Mouse (Mus musculus) limb, embryonic 14.5 days (tissue): ENCODE results near the gene Ferd3l. TPM values are rescaled to one million over a fixed set of nuclear protein-coding genes. Genes with fewer than 3 reads are reported as not detected.

ENCODE experiments used
- ATAC-seq: fragments of 200-750 bp; cut with Nextera tagmentation; 2 replicates; pipeline ENCODE4 v1.8.0; 2017; ENCODE audit warnings: low read depth, moderate number of reproducible peaks, moderate TSS enrichment; ENCODE audit not compliant: low FRiP score
- DNase-seq: peaks from one replicate; pipeline ENCODE4 v3.0.0-alpha.2; 2015; ENCODE audit warnings: low spot score
- H3K27ac ChIP-seq: fragments of 300-500 bp; sonication (generic); replicated peaks from 2 replicates; pipeline ENCODE4 v1.5.1; 2014; ENCODE audit warnings: low read depth, mild to moderate bottlenecking, low read length, moderate library complexity, mixed read lengths
- H3K27me3 ChIP-seq: fragments of 300-500 bp; sonication (generic); 2 replicates; pipeline ENCODE4 v1.6.1; 2014; ENCODE audit warnings: low read length, mixed read lengths; ENCODE audit not compliant: control insufficient read depth, insufficient read depth
- H3K36me3 ChIP-seq: fragments of 300-500 bp; sonication (generic); 2 replicates; pipeline ENCODE4 v1.6.1; 2014; ENCODE audit warnings: mild to moderate bottlenecking, low read length, moderate library complexity, mixed read lengths; ENCODE audit not compliant: control insufficient read depth, insufficient read depth
- H3K4me1 ChIP-seq: fragments of 300-500 bp; sonication (generic); 2 replicates; pipeline ENCODE4 v1.6.1; 2014; ENCODE audit warnings: antibody characterized with exemption, low read length, mixed read lengths; ENCODE audit not compliant: control insufficient read depth, insufficient read depth
- H3K4me2 ChIP-seq: fragments of 300-500 bp; sonication (generic); replicated peaks from 2 replicates; pipeline ENCODE4 v1.6.1; 2014; ENCODE audit warnings: low read depth, mild to moderate bottlenecking, low read length, moderate library complexity; ENCODE audit not compliant: severe bottlenecking
- H3K4me3 ChIP-seq: fragments of 300-500 bp; sonication (generic); replicated peaks from 2 replicates; pipeline ENCODE4 v1.5.1; 2014; ENCODE audit warnings: low read length
- H3K9ac ChIP-seq: fragments of 300-500 bp; sonication (generic); 2 replicates; pipeline ENCODE4 v1.6.1; 2014; ENCODE audit warnings: mild to moderate bottlenecking, low read depth, low read length, moderate library complexity; ENCODE audit not compliant: severe bottlenecking
- H3K9me3 ChIP-seq: fragments of 300-500 bp; sonication (generic); 2 replicates; pipeline ENCODE4 v1.6.1; 2016; ENCODE audit warnings: low read length; ENCODE audit not compliant: control insufficient read depth
- POLR2A ChIP-seq: fragments of 200-500 bp; IDR thresholded peaks from 2 replicates; pipeline ENCODE4 v1.8.0; 2012; ENCODE audit warnings: inconsistent platforms, mild to moderate bottlenecking, moderate library complexity, borderline replicate concordance; ENCODE audit not compliant: insufficient read depth, insufficient read length; ENCODE audit errors: extremely low read depth
- WGBS: fragments of 180-500 bp; shearing (Covaris S2); extraction: QIAGEN DNeasy Blood & Tissue Kit; methylation state at CpG from one replicate; pipeline ENCODE4 v1.1.7; 2014; 5-methylcytosine and 5-hydroxymethylcytosine counted together
- polyA plus RNA-seq, 2 experiments: library from polyadenylated mRNA; depleted of rRNA in 1 of 2; stranded (reverse) in 1 of 2; unstranded in 1 of 2; fragments of >200 nt; fragmentation: Nextera tagmentation in 1 of 2; extraction: Ambion mirVana in 1 of 2; gene quantifications; 2 replicates each; pipeline versions ENCODE4 v1.2.1 to v1.2.3; 2012 to 2014

Ferd3l gene
- polyA plus RNA-seq, 2 experiments: not detected

GRCm38 (mm10) chr12:33961013-33961412, 32.8 kb downstream of the Ferd3l start:
- ATAC-seq (no peak), DNase-seq (no peak)
- no peak for TF ChIP-seq POLR2A
- 14% methylated on average over 5 of the region's 5 CpGs for WGBS
- Histone ChIP-seq H3K9ac (peak overlapping the region; percentile 68), H3K27ac (peak overlapping the region; percentile 90), H3K27me3 (no peaks in the 10 kb centered on the region; the same call in 1 of the 2 replicates), H3K4me2 (peak overlapping the region; percentile 54), H3K9me3 (no peaks in the 10 kb centered on the region), H3K4me3 (peak overlapping the region; percentile 93), H3K36me3 (peaks cover 21% of the 10 kb centered on the region), H3K4me1 (peaks cover 9% of the 10 kb centered on the region; the same call in 1 of the 2 replicates)

DNA sequence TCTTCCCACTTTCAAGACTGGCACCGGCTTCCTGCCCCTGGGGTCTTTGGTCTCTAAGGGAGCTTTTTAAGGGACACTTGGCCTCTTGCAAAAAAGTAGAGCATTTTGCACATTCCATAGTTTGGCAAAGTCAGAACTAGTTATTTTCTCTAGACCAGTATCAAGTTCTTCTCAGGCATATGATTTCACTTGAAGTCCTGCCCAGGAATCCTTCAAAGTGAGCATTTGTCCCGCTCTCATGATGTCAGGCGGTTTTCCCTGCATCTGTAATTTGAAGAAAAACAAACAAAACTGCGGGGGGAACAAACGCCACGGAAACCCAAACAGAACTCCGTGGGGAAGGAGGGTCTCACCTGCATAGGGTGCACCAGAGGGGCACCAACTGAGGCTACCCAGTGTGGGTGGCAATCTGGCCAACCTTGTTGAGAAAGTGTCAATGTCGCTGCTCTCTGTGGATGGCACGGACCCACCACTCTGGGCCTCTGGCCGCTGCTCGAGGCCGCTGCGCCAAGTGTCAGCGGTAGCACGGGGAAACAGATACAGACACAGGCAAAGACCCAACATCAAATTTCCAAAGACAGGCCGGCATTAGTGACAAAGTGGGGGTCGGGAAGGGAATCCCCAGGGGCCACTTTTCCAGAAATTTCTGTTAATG, 34.0 kb downstream of the Ferd3l start:
- no peak for DNase-seq

DNA sequence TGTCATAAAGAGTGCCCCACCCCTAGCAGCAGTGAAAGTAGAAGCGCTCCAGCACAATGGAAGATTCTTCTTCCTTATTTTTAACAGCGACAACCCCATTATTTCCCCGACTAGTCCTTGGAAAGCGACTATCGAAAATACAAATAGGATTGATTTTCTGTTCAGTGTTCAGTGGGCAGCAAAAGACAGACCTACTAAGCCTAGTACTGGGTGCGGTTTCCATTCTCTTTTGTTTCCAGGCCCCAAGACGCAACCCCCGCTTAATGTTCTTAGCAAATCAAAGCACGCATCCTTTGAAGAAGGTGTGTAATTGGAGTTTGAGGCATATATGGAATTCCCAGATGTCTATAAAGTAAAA, 34.5 kb downstream of the Ferd3l start:
- H3K27me3 ChIP-seq: no peaks in the 10 kb centered on the region; the same call in 1 of the 2 replicates
- peaks cover 21% of the 10 kb centered on the region for H3K4me1 ChIP-seq
- no peak for TF ChIP-seq POLR2A
- DNase-seq (no peak), ATAC-seq (no peak)
- 7% methylated on average over 9 of the region's 9 CpGs for WGBS
- H3K4me3 ChIP-seq: peak overlapping the region; percentile 93
- H3K27ac ChIP-seq: peak overlapping the region; percentile 90
- H3K9me3 ChIP-seq: no peaks in the 10 kb centered on the region
- peaks cover 21% of the 10 kb centered on the region for H3K36me3 ChIP-seq
- H3K9ac ChIP-seq: peak overlapping the region; percentile 68
- H3K4me2 ChIP-seq: peak overlapping the region; percentile 54

More for the DNA sequence above, 34.0 kb downstream of the Ferd3l start:
- 3% methylated on average over 17 of the region's 17 CpGs for WGBS
- peak overlapping the region; percentile 68 for H3K9ac ChIP-seq
- ATAC-seq: no peak
- no peaks in the 10 kb centered on the region for H3K9me3 ChIP-seq
- H3K4me3 ChIP-seq: peak overlapping the region; percentile 93
- H3K27ac ChIP-seq: peak overlapping the region; percentile 90
- H3K36me3 ChIP-seq: peaks cover 21% of the 10 kb centered on the region
- no peaks in the 10 kb centered on the region; the same call in 1 of the 2 replicates for H3K27me3 ChIP-seq
- H3K4me1 ChIP-seq: peaks cover 17% of the 10 kb centered on the region
- H3K4me2 ChIP-seq: peak overlapping the region; percentile 54
- no peak for TF ChIP-seq POLR2A

- DNase-seq (no peak), ATAC-seq (no peak; the same call in 1 of the 2 replicates)
- 7% methylated on average over 15 of the region's 15 CpGs for WGBS
- Histone ChIP-seq H3K4me3 (peak overlapping the region; percentile 93), H3K27ac (peak overlapping the region; percentile 90), H3K9me3 (no peaks in the 10 kb centered on the region), H3K36me3 (peaks cover 21% of the 10 kb centered on the region), H3K9ac (peak overlapping the region; percentile 21; the same call in 1 of the 2 replicates), H3K4me2 (peak overlapping the region; percentile 54), H3K4me1 (peaks cover 30% of the 10 kb centered on the region), H3K27me3 (peaks cover 3% of the 10 kb centered on the region; the same call in 1 of the 2 replicates)
- no peak for TF ChIP-seq POLR2A
These were observed 35.6 kb downstream of the Ferd3l start for GRCm38 (mm10) chr12:33963671-33964369.

DNA sequence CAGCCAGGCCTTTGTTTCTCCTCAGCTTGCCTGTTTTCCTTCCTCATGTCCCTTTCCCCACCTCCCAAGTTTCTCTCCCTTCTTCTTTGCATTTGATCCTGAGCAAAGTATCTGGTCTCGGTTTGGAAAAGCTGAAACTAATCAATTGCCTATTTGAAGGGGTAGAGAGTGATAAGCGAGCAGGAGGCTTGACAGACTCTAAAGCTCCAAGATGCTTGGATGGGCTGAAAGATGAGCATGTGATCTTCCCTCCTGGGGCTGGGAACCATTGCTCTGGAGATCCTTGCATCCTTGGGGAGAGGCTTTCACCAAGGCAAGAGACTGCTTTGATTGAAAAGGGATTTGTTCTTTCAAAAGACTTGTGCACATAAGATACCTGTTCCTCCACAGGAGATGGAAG, 36.2 kb downstream of the Ferd3l start:
- WGBS: 29% methylated on average over 2 of the region's 2 CpGs
- Histone ChIP-seq H3K27me3 (peaks cover 4% of the 10 kb centered on the region; the same call in 1 of the 2 replicates), H3K4me2 (peak overlapping the region; percentile 54), H3K9me3 (no peaks in the 10 kb centered on the region), H3K4me3 (no peak overlapping the region), H3K9ac (no peak overlapping the region), H3K4me1 (peaks cover 31% of the 10 kb centered on the region), H3K36me3 (peaks cover 17% of the 10 kb centered on the region), H3K27ac (peak overlapping the region; percentile 52; the same call in 1 of the 2 replicates)
- TF ChIP-seq POLR2A: no peak
- DNase-seq (no peak), ATAC-seq (no peak)
